Mouse (Mus musculus): ENCODE results near the gene Fbxw8.

- TF ChIP-seq CTCF (IDR thresholded peaks at IDR 0.05; ENCODE audit: low read depth, low read length) (no peak), GATA2 (IDR thresholded peaks at IDR 0.05; ENCODE audit: borderline replicate concordance, low read depth, low read length) (no peak), GATA1 (IDR thresholded peaks at IDR 0.05; ENCODE audit: borderline replicate concordance, low read length) (no peak), TAL1 (conservative IDR thresholded peaks at IDR 0.05; ENCODE audit: low read depth, low read length) (no peak)
Measured at GRCm38 (mm10) chr5:118033328-118033727, 121.9 kb downstream of the Fbxw8 start.

Measured in G1E (cell line).